Mouse (Mus musculus): Measurements from ENCODE around the gene Fiz1. TPM values are rescaled to one million over a fixed set of nuclear protein-coding genes. Genes with fewer than 3 reads are reported as not detected.

Fiz1 gene
- total RNA-seq, 1 experiment from 2014 or later: 26.2 TPM

DNA sequence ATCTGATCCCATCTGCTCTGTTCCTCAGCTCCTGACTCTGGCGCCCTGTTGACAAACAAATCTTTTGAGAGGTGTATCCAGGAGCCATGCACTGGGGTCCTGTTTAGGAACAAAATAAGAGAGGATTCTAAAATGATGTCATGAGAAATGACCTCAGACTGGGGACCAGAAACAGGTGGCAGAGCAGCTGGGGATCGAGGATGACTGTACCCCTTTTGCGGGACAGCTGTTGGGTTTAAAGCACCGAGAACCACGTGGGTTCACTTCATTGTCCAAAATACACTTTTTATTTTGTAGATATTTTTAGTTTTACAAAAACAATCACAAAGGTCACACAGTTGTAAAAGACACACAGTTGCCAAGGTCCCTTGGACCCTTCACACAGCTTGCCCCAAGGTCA lies 49.5 kb downstream of the Fiz1 start:
- ATAC-seq (replicated peaks; ENCODE audit: insufficient number of reproducible peaks, low FRiP score, low TSS enrichment, poor library complexity, severe bottlenecking): no peak

DNA sequence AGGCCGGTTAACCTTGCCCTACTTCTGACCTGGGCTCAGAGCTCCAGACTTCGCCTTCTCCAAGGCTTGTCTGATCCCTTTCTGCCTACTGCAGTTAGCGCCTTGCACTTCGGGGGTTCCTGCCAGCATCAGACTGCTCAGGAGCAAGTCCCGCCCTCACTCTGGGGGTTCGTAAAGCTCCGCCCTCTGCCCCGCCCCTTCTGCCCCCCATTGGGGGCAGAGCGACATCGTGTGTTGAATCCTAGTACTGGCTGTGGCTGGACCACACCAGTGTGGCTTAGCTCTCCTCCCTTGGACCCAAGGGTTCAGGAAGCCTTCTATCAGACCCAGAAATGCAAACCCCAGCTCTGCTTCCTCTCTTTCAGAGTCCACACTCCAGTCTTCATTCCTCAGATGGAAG lies 50.2 kb downstream of the Fiz1 start, which contains the start of gene Sbk2:
Gene Sbk2, minus strand, starts transcription at position 135 of the 400 bp plus-strand sequence.
- no peak; the same call in 1 of the 2 replicates for ATAC-seq (replicated peaks; ENCODE audit: insufficient number of reproducible peaks, low FRiP score, low TSS enrichment, poor library complexity, severe bottlenecking)

GRCm38 (mm10) chr7:4963527-4963926 lies 51.0 kb downstream of the Fiz1 start:
- ATAC-seq (replicated peaks; ENCODE audit: insufficient number of reproducible peaks, low FRiP score, low TSS enrichment, poor library complexity, severe bottlenecking): no peak

DNA sequence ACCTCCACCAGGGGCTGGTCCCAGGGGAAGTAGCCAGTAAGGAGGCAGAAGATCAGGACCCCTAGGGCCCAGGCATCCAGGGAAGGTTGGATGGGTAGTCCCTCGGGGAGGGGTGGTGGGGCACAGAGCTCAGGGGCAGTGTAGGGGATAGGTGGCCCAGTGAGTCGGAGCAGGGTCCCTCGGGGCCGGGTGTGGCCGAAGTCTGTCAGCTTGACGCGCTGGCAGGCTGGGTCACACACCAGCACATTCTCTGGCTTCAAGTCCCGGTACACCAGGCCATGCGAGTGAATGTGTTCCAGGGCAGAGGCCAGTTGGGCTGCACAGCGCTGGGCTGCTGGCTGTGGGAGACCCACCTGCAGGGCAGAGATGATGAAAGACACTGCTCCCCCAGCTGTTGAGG lies 57.1 kb downstream of the Fiz1 start:
- ATAC-seq (replicated peaks; ENCODE audit: insufficient number of reproducible peaks, low FRiP score, low TSS enrichment, poor library complexity, severe bottlenecking): no peak

Other genes starting within 250 kb of the Fiz1 start
- not detected in 3 replicates for gene Fam71e2, start 243.4 kb downstream of the Fiz1 start, total RNA-seq (2017)
- not detected in 3 replicates for gene Il11, start 231.8 kb downstream of the Fiz1 start, total RNA-seq (2017)
- not detected in 3 replicates for gene Tmem190, start 231.8 kb downstream of the Fiz1 start, total RNA-seq (2017)
- 0.53 to 1.5 TPM (median 1.2 TPM) in 3 replicates for gene Tmem238, start 225.0 kb downstream of the Fiz1 start, total RNA-seq (2017)
- gene Rpl28, start 221.8 kb downstream of the Fiz1 start, total RNA-seq (2017): 260 to 549 TPM (median 279 TPM) in 3 replicates
- 96.9 to 129 TPM (median 127 TPM) in 3 replicates for gene Ube2s, start 202.1 kb downstream of the Fiz1 start, total RNA-seq (2017)
- 0.11 TPM in 1 of 3 replicates, not detected in the others for gene Shisa7, start 170.0 kb downstream of the Fiz1 start, total RNA-seq (2017)
- gene Isoc2b, start 144.4 kb downstream of the Fiz1 start, total RNA-seq (2017): 7.1 to 45.7 TPM (median 35.7 TPM) in 3 replicates
- 4.5 to 8.4 TPM (median 7.9 TPM) in 3 replicates for gene Isoc2a, start 137.5 kb downstream of the Fiz1 start, total RNA-seq (2017)
- gene Gm36210, start 108.2 kb downstream of the Fiz1 start, total RNA-seq (2017): not detected in 3 replicates
- gene Zfp628, start 99.5 kb downstream of the Fiz1 start, total RNA-seq (2017): 2.6 to 6.0 TPM (median 5.9 TPM) in 3 replicates
- gene Nat14, start 92.7 kb downstream of the Fiz1 start, total RNA-seq (2017): 0.49 TPM in 1 of 3 replicates, not detected in the others
- gene Ssc5d, start 88.9 kb downstream of the Fiz1 start, total RNA-seq (2017): not detected in 3 replicates
- gene Sbk2, start 50.3 kb downstream of the Fiz1 start, total RNA-seq (2017): not detected in 3 replicates
- not detected in 3 replicates for gene Sbk3, start 43.5 kb downstream of the Fiz1 start, total RNA-seq (2017)
- gene Zfp579, start 18.5 kb downstream of the Fiz1 start, total RNA-seq (2017): 1.2 to 2.5 TPM (median 1.3 TPM) in 3 replicates
- gene Zfp524, start 282 bp downstream of the Fiz1 start, total RNA-seq (2017): 4.4 to 12.1 TPM (median 5.1 TPM) in 3 replicates
- not detected in 3 replicates for gene Gm44973, start 799 bp upstream of the Fiz1 start, total RNA-seq (2017)
- 20.1 to 30.4 TPM (median 22.9 TPM) in 3 replicates for gene Zfp865, start 5.7 kb upstream of the Fiz1 start, total RNA-seq (2017)
- not detected in 3 replicates for gene Ccdc106, start 5.9 kb upstream of the Fiz1 start, total RNA-seq (2017)
- 1.4 to 1.5 TPM in 2 of 3 replicates, not detected in the other for gene 4632433K11Rik, start 19.4 kb upstream of the Fiz1 start, total RNA-seq (2017)
- gene Zfp784, start 23.7 kb upstream of the Fiz1 start, total RNA-seq (2017): 3.0 to 3.8 TPM (median 3.1 TPM) in 3 replicates
- not detected in 3 replicates for gene Zfp580, start 36.8 kb upstream of the Fiz1 start, total RNA-seq (2017)
- 119 to 185 TPM (median 151 TPM) in 3 replicates for gene U2af2, start 47.4 kb upstream of the Fiz1 start, total RNA-seq (2017)
- 65.8 to 88.9 TPM (median 80.5 TPM) in 3 replicates for gene Epn1, start 65.5 kb upstream of the Fiz1 start, total RNA-seq (2017)
- not detected in 3 replicates for gene Rfpl4, start 102.3 kb upstream of the Fiz1 start, total RNA-seq (2017)
- 0.53 to 2.8 TPM in 2 of 3 replicates, not detected in the other for gene Rasl2-9, start 111.3 kb upstream of the Fiz1 start, total RNA-seq (2017)
- not detected in 3 replicates for gene Vmn1r55, start 135.0 kb upstream of the Fiz1 start, total RNA-seq (2017)
- not detected in 3 replicates for gene Vmn1r56, start 182.1 kb upstream of the Fiz1 start, total RNA-seq (2017)
- not detected in 3 replicates for gene Vmn1r57, start 203.8 kb upstream of the Fiz1 start, total RNA-seq (2017)